Mouse (Mus musculus): Measurements from ENCODE around the gene Nxnl1. TPM values are rescaled to one million over a fixed set of nuclear protein-coding genes. Genes with fewer than 3 reads are reported as not detected.
A peak's percentile ranks its signal among the peaks of the same experiment; 100 is the strongest.
"Not testable (repeated sequence)": the region's sequence is repeated elsewhere in the genome, so short reads cannot be mapped to it uniquely, and the experiment has no call there.

The Nxnl1 gene
- total RNA-seq, 2 experiments from 2014 or later, result 0.26 to 0.29 TPM

DNA sequence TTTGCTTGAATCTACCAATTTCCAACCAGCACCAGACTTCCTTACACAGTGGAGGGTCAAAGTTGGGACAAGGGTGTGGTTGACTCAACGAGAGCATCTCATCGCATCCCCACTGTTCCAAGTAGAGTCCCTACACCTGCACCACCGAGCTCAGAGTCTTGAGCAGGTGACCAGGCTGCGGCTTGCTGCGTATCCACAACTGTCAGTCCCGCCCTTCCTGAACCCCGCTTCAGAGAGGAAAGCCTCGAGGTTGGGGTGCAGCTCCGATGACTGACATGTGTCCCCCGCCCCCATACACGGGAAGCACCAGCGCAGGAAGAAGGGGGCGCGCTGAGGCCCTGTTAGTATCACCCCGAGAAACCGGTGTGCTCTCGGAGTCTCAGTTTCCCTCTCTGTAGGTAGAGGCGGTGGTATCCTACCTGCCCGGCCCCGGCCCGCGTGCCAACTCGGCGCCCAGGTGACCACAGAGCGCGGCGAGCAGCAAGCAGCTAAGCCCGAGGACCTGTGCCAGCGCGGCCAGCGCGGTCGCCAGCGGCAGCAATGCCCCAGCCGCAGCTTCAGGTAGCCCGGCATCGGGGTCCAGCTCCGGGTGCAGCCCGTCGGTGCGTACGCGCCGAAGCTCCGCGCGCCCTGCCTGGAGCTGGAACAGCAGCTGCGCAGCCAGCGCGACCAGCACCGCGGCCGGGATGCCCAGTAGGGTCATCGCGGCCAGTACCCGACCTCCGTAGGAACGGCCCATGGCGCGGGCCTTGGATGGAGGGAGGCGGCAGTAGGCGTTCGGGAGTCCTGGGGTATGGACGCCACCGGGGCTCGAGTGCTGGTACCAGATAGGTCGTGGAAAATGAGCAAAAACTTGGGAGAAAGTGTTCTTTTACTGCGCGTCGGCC lies 8.1 kb downstream of the Nxnl1 start, which contains the start of gene Tmem221:
Tmem221 (minus strand) TSS at position 801 of the 887 bp plus-strand sequence.
- DNase-seq (ENCODE audit: low spot score in 2 of 2), result no peak

DNA sequence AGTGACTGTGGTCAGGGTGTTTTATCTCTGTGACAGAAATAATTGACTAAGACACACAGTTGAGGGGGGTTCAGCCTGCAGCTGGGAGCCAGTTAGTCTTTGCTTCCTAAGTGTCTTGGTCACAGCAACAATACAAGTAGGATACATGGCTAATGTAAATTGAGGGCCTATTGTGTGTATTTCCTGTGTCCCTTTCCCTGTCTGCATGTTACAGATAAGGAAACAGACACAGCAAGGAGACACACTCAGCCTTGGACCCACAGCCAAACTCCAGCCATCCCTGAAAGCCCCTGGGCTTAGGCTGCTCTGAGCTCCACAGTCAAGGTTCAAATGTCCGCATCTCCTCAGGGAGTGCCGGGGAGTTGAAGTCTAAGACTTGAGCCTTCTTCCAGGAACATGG lies 11.8 kb downstream of the Nxnl1 start:
- no peak for DNase-seq (ENCODE audit: low spot score in 2 of 2)

DNA sequence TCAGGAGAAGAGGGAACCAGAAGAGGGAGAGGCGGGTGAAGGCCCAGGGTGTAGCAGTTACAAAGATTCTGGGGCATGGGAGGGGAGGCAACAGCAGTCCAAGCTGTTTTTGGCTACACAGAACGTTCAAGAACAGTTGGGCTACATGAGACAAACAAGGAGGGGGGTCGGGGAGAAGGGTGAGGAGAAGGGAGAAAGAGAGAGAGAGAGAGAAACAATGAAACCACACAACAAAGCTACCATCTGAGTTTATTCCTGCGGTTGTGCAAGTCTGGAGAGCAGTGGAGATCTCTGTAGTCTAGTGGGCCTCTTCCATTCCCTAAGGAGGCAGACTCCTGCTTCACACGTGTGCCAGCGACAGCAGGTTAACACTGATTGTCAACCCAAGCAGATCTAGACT lies 12.4 kb downstream of the Nxnl1 start:
- no peak for DNase-seq (ENCODE audit: low spot score in 2 of 2)

DNA sequence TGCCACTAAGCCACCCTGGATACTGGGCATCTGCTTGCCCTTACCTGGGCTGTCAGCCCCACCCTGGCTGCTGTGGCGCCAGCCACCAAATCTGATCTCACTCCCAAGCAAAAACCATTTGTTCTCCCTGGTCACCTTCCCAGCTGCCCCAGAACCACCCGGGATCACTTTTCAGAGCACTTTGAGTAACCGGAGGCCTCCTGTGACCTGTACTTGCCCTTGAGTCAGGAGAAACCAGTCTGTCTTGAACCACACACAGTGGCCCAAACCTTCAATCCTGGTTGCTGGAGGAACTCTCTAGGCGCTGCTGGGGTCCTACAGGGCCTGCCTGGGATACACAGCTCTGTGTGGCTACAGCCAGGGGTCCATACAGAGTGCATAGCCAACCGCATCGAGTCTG lies 13.6 kb downstream of the Nxnl1 start:
- no peak for DNase-seq (ENCODE audit: low spot score in 2 of 2)

DNA sequence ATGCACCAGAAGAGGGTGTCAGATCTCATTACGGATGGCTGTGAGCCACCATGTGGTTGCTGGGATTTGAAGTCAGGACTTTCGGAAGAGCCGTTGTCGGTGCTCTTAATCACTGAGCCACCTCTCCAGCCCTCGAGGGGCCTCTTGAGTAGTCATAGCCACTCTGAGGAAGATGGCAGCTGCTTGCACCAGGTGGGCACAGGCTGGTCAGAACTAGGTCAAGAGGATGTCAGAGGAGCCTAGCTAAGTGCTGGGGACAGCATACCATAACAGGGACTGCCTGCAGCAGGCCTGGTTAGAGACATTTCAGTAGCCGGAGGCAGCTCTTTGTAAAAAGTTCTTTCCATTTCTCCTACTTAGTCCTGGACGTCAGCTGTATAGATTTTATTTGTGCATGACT lies 15.6 kb downstream of the Nxnl1 start:
- no peak for DNase-seq (ENCODE audit: low spot score in 2 of 2)

DNA sequence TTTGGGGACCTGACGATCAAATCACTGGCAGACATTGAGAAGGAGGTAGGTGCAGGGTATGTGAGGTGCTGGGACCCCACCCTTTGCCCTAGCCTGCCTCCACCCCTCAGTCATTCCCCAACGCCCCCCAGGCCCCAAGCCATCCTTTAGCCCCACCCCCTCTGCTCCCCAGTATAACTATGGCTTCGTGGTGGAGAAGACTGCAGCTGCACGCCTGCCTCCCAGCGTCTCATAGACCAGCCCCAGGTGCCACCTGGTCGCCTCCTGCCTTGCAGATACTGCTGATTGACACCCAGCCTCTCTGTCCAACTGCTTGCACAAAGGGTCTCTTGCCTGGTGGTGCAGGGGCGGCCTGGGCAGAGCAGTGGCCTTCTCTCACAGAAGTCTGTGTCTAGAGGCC lies 18.8 kb downstream of the Nxnl1 start:
- DNase-seq (ENCODE audit: low spot score in 2 of 2), result no peak

DNA sequence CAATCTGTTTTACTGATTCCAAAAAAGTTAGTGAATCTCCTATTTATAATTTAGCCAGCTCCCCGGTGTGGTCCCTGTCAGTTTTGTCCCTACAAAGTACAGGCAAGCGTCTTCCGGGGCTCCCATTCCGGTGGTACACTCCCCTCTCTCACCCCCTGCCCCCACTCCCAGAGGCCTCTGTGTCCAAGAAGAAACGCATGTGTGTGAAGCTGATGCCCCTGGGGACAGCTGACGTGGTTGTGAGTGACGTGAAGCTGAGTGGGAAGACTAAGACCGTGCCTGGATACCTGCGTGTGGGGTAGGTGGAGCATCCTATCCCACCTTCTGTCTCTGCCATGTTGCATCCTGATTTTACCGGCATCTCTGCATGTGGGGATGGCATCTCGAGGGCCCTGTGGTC lies 21.3 kb downstream of the Nxnl1 start:
- no peak for DNase-seq (ENCODE audit: low spot score in 2 of 2)

DNA sequence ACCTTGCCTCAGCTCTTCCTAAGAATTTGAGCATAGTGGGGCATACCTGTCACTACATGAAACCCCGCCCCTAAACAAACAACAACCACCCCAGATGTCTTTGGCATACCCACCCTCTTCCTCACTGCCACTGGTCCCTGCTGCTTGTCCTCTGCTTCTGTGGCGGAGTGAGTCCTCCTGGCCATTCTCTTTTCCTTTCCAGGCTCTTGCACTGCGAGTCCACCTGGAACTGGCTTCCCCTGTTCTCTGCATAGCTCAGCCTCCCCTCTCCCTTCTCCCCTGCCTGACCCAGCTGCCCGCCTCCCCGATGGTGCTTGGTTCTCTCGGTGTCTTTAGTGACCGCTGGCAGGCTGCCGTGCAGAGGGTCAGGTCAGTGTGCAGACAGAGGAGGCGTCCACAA lies 22.6 kb downstream of the Nxnl1 start:
- no peak for DNase-seq (ENCODE audit: low spot score in 2 of 2)

DNA sequence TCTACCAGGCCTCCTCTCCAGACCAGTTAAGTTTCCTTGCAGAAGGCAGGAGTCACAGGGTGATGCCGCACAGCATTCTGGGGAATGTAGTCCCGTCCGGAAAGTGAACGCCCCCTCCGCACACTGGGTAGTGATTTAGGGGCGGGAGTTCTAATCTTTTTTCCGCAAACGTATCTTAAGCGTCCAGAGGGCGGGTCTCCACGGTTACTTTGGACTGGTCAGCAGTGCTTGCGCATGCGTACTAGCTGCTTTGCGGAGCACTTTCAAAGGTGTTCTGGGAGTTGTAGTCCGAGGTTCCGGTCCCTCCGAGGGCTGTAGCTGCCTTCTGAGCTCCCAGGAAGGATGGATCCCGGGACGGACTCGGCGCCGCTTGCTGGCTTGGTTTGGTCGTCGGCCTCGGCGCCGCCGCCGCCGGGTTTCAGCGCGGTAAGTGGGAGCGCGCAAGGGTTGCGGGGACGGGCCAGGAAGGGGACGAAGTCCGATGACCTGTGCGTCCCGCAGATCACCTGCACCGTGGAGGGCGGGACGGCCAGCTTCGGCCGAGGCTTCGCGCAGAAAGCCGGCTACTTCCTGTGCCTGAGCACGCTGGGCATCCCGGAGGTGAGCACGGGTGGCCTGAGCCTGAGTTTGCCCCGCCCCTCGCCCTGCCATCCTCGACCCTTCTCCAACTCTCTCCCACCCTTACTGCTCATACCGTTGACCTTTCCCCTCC lies 23.6 kb downstream of the Nxnl1 start, which contains the start of gene Mvb12a:
Mvb12a (plus strand) TSS at position 291 of the 712 bp plus-strand sequence.
- DNase-seq (ENCODE audit: low spot score in 2 of 2), result peak; percentile 85 to 95

DNA sequence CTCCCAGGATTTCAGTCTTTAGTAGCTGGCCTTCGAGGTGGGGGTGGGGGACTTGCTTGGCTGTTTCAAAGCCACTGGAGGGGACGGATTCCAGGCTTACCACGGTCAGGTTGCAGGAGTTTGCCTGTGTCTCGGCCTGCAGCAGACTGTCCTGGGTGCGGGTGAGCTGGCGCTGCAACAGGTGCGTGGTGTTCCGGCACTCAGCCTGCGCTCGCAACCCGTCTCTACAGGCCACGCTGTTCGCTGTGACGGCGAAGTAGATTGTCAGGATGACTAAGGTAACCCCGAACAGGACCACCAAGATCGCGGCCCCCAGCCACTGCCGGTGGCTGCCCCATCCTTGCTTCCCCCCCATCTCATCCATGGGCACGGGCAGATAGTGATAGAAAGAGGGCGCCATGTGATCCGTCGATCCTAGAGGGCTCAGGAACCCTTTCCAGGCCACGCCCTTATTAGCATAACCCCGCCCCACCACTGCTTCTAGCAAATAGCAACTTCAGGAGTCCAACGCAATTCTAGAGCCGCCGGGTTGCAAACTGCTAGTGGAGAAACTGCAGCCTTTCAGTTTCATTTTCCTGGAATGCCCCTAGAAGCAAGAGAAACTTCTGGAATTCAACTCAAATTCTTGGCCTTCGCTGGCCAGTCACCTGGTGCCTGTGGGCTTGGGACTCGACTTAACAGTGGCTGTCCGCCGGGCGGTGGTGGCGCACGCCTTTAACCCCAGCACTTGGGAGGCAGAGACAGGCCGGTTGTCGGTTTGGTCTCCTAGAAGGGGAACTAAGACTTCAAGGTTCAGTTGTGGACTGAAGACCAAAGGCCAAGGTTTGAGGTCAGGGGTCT lies 29.2 kb downstream of the Nxnl1 start, which contains the start of gene Bst2:
Bst2 (minus strand) TSS at position 429 of the 840 bp plus-strand sequence.
- peak; percentile 58 to 85 for DNase-seq (ENCODE audit: low spot score in 2 of 2)

DNA sequence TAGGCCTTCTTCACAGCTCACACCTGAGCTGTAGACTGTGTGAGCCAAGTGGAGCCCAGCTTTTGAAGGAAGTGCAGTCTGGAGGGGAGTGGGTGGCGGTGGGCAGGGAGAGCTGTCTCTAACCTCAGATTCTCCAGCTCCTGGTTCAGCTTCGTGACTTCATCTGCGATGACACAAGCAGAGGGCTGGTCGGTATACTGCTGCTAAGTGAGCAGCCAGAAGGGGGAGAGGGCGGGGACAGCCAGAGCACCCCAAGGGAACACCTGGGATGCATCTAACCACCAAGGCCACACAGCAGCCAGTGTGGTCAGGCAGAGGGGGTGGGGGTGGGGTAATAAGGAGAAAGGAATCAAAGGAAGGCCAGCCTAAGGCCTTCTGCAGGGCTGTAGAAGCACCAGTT lies 30.7 kb downstream of the Nxnl1 start:
- no peak for DNase-seq (ENCODE audit: low spot score in 2 of 2)

DNA sequence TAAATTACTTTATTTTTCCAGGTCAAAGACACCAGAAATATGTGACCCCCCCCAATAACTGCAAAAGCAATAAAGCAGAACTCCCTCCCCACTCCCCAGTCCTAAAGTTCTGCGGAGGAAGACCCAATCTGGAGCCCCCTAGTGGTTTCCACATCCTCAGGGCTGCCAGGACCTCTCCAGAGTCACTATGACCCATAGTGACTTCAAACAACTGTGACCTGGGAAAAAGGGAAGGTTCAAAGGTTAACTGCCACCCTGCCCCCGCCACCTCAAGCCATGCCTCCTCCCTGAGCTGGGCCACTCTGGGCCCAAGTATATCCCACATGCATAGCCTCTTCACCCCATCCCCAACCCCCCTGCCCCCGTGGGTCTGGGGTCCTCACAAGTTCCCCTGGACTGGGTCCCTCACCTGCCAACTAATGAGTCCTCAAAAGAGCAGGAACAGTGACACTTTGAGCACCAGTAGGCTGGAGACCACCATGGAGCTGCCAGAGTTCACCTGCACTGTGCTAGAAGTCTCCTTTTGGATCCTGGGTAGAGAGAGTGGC lies 32.1 kb downstream of the Nxnl1 start:
- DNase-seq (ENCODE audit: low spot score in 2 of 2), result no peak

DNA sequence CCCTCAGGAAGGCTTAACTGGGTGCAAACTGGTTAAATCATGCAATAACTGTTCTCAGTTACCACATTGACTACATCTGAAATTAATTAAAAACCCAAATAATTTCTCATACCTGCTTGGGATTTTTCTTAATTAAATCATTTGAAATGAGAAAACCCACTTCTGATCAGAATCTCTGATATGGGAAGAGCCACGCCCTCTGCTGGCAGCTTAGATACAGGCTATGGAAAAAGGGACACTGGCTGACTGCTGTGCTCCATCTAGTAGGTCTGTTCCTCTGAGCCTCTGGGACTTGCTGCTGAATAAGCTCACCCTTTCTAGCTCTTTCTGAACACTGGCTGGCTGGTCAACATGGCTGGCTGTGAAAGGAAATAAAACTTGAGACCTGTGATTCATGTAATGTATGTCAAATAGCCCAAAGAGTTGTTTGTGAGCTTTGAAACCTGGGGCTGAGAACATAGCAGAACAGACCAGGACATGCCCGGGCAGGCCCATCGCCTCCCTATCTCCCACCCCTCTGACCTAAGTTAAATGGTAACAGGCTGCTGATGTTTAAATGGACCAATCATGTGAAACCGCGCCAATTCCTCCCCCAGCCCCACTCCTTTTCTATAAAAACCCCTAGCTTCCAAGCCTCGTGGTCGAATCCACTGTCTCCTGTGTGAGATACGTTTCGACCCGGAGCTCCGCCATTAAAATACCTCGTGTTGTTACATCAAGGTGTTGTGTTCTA lies 35.5 kb downstream of the Nxnl1 start:
- not testable (repeated sequence) for DNase-seq (ENCODE audit: low spot score in 2 of 2)

DNA sequence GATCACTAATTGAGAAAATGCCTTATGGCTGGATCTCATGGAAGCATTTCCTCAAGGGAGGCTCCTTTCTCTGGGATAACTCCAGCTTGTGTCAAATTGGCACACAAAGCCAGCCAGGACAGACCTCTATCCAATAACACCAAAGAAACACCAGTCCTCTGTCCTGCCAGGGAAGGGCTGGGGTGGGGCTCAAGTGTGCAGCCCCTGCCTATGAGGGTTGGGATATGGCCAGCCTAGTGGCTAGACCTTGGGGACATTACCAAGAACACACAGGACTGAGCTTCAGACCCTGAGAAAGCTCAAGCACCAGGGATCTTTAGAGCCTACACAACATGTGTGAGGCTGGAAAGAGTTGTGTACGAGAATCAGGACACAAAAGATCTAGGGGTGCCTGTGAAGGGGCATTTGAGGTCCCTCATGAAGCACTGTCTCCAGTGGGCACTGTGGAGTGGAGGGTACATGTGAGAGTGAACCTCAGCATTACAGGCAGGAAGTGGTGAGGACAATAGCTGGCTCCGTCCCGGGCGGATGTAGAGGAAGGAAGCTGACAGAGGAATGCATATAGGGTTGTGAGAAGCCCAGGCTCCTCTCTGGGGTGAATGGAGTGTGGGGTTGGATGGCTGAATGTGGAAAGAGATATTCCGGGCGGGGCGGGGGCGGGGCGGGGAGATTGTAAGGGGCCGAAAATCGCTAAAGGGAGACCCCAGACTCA lies 37.9 kb downstream of the Nxnl1 start:
- DNase-seq (ENCODE audit: low spot score in 2 of 2), result no peak

DNA sequence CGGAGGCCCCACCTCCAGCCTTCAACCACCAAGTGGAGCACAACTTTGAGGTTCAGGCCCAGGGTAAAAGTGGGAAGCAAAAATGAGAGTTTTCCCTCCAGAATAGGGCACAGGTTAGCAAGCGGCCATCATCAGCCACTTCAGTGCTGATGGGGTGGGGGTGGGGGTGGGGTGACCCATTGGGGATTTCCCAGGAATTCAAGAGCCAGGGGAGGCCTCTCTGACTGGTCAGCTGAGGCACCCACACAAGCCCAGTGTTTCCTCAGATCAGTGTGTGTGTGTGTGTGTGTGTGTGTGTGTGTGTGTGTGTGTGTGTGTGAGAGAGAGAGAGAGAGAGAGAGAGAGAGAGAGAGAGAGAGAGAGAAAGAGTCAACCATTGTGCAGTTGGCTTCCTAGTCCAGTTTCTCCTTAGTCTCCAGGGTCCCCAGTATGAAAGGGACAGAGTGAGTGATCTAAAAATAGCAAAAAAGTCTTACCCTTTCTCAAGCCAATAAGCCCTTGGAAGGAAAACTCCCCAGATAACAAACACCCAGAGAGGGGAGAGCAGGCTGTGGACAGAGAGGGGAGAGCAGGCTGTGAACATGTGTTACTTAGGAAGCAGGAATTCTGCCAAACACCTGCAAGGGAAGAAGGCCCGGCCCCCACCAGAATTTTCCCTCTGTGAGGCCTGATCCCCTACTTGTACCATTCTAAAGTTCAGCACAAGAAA lies 39.1 kb downstream of the Nxnl1 start:
- DNase-seq (ENCODE audit: low spot score in 2 of 2), result no peak

DNA sequence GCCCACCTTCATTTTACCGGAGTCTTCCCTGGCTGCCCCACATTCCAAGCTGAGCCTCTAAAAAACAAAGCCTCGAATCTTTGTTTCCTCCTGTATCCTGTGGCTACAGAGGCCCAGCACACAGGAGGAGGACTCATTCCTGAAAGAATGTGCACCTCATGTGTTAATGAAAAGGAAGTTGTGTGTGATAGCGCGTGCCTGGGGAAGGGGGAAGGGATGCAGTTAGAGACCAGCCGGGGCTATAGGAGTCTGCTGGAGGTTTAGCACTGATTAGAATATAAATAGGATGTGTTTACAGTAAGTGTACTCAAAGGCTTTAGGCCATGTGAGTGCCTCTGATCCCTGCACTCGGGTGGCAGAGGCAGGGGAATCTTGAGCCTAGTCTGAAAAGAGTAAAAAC lies 40.1 kb downstream of the Nxnl1 start:
- DNase-seq (ENCODE audit: low spot score in 2 of 2), result no peak

DNA sequence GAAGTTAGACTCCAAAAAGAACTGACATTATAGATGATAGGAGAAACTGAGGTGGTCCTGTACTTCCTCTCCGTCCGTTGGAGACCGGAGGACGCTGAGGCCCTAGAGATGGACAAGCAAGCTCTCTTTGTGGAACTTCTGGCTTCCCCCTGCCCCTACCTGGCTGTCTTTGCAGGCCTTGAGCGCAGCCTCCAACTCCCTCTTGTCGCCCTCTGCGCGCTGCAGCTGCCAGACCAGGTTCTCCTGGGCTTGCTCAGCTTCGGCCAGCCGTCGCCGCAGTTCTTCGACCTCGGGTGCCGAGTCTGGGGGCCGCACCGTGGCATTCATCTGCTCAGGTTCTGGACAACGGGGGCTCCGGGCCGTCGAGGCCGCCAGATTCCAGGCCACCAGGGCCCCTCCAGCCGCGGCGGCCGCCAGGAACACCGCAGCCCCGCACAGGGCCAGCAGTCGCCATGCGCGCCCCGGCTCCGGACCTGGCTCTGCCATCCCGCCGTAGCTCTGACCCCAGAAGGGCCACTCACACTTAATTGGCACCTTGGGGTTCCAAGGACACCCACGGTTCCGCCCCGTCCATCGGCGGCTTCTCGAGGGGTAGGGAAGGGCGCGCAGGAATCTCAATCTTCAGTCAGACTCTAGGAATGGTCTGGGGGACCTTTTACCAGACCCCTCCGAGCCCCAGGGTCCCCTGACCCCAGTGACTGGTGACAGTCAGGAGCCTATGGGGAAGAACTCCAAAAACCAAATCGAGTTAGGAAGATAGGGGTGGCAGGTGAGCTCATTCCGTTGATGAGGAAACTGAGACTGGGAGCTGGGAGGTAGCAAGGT lies 41.0 kb downstream of the Nxnl1 start, which contains the start of gene Ccdc194:
Ccdc194 (minus strand) TSS at position 486 of the 825 bp plus-strand sequence.
- no peak for DNase-seq (ENCODE audit: low spot score in 2 of 2)

DNA sequence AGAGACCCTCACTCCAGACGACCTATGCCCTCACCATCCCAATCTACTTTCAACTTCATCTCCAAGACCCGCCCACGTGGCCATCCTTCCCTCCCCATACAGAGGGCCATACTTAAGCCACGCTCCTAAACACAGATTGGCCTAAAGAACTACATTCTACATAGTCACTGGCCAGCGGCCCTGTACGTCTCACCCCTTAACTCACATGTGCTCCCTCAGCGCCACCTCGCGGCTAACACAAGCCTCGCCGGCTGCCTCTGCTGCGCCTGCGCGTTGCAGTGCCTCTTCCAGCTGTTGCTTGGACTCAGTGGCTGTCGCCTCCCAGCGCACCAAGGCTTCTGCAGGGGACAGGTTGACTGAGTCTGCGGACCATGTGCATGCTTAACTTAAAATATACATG lies 44.8 kb downstream of the Nxnl1 start:
- peak; percentile 96 to 97 for DNase-seq (ENCODE audit: low spot score in 2 of 2)

Measured in gastrocnemius, postnatal 4 days (tissue).